Mouse (Mus musculus) frontal cortex, postnatal 10 days (tissue): ENCODE measurements around the gene Nfil3.

ENCODE experiments used
- DNase-seq, 2 experiments: peaks; one replicate each; pipeline ENCODE4 v3.0.0; 2022; ENCODE audit warnings: low spot score in 2 of 2, mixed read lengths in 1 of 2

Nfil3 gene

DNA sequence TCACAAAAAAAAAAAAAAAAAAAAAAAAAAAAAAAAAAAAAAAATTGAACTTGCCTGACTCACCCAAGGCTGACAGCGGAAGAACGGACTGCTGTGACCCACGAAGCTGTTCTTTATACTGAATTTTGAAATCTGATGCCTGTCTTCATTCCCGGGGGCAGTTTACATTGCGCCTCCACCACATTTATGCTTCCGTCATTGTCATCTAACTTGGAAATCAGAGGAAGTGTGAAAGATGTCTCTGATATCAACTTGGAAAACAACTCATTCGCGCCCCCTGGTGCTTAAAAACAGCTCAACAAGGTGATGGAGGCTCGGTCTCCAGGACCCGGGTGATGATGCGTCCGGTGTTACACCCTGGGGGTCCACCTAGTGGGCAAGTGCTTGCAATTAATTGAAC is 1.8 kb upstream of the Nfil3 start:
- peak; percentile 78 to 86 for DNase-seq

DNA sequence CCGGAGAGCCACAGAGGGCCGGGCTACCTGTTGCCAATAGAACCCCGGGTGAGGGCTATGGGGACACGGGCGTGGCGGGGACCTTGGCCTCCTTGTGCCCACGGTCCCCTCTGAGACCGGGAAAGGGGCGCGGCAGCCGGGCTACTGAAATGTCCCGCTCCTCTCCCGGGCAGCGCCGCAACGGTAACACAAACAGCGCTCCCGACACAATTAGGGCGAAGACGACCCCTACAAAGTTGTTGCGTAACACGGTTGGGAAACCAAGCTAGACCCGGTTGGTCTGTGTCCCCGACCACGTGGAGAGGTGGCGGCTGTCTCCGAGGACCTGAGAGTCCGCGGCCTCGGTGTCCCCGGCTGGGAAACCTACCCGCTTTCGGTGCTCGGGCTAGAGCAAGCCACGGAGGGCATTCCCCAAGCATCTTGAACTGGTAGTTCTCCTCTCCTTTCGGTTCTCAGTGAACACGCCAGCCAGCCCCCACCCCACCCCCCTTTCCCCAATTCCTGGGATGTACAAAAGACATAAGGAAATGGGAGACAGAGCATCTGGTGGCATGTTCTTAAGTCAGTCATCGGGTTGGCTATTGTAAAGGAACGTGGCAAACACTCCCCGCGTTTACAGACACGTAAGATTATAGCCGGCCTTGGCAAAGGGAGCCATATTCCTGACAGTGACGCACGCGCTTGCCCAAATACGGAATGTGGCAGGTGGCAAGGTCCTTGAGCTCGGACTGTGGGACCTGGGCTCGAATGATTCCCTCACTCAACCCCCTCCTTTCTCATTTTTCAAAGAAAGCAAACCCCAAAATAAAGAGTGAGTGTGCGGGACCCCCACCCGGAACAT is 788 bp upstream of the Nfil3 start:
- peak; percentile 48 for DNase-seq

- DNase-seq: peak in 1 of 2 experiments; percentile 69
Measured at GRCm38 (mm10) chr13:52980211-52980950, 492 bp downstream of the Nfil3 start.

GRCm38 (mm10) chr13:52979331-52980051 is 1.4 kb downstream of the Nfil3 start:
- DNase-seq: peak; percentile 25

- peak in 1 of 2 experiments; percentile 38 for DNase-seq
Measured at GRCm38 (mm10) chr13:52978321-52978981, 2.4 kb downstream of the Nfil3 start.

- DNase-seq: no peak
Measured at GRCm38 (mm10) chr13:52977757-52978156, 3.1 kb downstream of the Nfil3 start.

GRCm38 (mm10) chr13:52977221-52977609 is 3.7 kb downstream of the Nfil3 start:
- no peak for DNase-seq

GRCm38 (mm10) chr13:52976510-52977220 is 4.2 kb downstream of the Nfil3 start:
- no peak for DNase-seq

DNA sequence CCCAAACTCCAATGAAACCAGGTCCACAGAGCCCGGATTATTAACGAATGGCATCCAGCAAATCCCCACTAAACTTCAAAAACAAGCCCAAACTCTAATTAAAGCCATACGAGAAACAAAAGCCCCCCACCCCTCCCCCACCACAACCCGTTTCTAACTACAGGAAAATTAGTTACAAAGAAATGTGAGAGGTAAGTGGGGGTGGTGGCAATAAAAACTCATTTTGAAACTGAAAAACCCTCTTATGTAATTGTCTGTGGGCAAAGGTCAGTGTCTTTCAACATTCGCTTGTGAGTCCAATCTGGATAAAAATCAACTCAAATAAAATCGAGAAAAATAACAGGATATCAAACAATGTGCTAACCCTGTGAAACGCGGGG is 4.8 kb downstream of the Nfil3 start:
- DNase-seq: no peak

GRCm38 (mm10) chr13:52974676-52975075 is 6.2 kb downstream of the Nfil3 start:
- DNase-seq: no peak

- DNase-seq: no peak
Measured at GRCm38 (mm10) chr13:52973427-52973826, 7.4 kb downstream of the Nfil3 start.

- DNase-seq: no peak
Measured at GRCm38 (mm10) chr13:52972626-52973025, 8.2 kb downstream of the Nfil3 start.

GRCm38 (mm10) chr13:52970876-52971275 is 10.0 kb downstream of the Nfil3 start:
- DNase-seq: no peak

- no peak for DNase-seq
Measured at GRCm38 (mm10) chr13:52962922-52963321, 18.0 kb downstream of the Nfil3 start.

- no peak for DNase-seq
Measured at GRCm38 (mm10) chr13:52962361-52962760, 18.5 kb downstream of the Nfil3 start.

- DNase-seq: no peak
Measured at GRCm38 (mm10) chr13:52953779-52954553, 26.9 kb downstream of the Nfil3 start.

DNA sequence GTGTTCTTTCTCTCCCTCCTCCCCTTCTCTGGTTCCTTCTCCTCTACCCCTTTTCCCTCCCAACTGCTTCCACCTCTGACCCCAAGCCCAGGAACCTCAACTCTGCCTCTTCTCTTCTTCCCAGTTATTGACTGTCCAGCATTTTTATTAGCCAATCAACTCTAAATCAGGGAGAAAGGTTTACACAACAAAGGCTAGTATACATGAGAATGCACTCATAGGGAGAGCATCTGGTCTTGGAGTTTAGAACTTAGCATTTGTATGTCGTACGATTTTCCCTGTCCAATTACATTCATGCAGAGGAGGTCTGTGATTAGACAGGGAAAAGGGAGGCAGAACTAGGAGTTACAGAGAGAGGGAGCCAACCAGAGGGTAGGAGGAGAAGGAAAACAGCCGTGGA is 31.7 kb downstream of the Nfil3 start:
- DNase-seq: no peak

- no peak for DNase-seq
Measured at GRCm38 (mm10) chr13:52947545-52947944, 33.3 kb downstream of the Nfil3 start.

- no peak for DNase-seq
Measured at GRCm38 (mm10) chr13:52945769-52946168, 35.1 kb downstream of the Nfil3 start.

- DNase-seq: no peak
Measured at GRCm38 (mm10) chr13:52944116-52944515, 36.8 kb downstream of the Nfil3 start.
